Mouse (Mus musculus): ENCODE data around the gene Rptor. TPM values are rescaled to one million over a fixed set of nuclear protein-coding genes. Genes with fewer than 3 reads are reported as not detected.

The Rptor gene
- 30.9 TPM for polyA plus RNA-seq (2017; shearing (Covaris generic))

DNA sequence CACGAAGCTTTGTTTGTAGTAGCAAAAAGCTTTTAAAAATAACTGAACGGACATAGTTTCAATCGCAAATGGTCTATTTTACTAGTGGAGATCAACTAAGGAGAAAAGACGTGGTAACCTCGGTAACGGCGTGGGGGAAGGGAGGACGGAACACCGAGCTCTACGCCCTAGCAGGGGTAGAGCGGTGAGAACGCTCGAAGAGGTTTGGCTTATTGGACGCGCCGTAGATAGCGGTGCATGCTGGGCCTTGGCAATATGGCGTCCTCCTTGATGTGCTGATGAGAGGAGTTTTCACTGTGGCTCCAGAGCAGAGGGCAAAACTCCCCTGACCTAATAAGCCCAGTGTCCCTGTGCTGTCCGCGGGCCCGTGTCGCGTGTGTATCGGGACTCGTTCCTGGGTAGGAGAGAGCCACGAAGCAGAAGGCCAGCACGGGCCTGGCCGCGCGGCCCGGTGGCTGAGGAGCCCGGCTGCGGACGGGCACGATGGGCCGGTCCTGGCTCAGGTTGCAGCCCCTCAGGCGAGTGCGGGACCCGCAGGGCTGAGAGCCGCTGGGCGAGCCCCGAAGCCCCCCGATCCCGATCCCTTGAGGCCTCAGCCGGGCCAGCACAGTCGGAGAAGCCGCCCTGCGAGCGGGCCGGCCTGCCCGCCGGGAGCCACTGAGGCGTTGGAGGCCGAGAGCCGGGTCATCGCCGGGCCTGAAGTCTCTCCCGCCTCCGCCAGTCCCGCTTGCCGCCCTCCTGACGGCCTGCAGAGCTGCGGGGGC, at the start of gene Rptor:
Gene Rptor, plus strand, starts transcription at position 143 of the 764 bp plus-strand sequence.

DNA sequence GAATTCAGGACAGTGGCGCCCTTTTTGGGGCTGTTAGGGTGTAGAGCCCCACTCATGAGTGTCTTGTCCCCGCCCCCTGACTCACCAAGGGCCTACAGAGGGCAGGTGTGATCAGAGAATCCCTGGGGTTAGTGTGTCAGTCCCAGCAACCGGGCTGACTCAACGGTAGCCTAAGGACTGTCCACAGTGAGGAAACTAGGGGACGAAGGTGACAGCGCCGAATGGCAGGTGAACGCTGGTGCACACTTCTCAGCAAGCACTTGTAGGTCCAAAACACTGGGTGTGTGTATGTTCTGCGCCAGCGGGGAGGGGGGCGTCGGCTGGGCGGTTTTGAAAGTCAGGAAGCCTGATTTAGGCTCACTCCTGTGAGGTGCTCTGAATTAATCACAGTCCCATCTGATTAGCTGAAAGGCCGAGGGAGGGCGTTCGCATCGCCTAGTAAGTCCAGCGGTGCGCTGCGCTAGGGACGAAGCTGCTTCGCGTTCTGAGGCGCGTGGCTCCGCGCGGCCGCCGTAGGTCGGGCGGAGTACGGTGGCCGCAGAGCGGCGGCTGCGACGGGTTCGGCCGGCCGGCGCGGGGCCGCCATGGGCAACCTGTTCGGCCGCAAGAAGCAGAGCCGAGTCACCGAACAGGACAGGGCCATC, 310.7 kb downstream of the Rptor start, which contains the start of gene Chmp6:
Gene Chmp6, plus strand, starts transcription at position 151 of the 644 bp plus-strand sequence.

DNA sequence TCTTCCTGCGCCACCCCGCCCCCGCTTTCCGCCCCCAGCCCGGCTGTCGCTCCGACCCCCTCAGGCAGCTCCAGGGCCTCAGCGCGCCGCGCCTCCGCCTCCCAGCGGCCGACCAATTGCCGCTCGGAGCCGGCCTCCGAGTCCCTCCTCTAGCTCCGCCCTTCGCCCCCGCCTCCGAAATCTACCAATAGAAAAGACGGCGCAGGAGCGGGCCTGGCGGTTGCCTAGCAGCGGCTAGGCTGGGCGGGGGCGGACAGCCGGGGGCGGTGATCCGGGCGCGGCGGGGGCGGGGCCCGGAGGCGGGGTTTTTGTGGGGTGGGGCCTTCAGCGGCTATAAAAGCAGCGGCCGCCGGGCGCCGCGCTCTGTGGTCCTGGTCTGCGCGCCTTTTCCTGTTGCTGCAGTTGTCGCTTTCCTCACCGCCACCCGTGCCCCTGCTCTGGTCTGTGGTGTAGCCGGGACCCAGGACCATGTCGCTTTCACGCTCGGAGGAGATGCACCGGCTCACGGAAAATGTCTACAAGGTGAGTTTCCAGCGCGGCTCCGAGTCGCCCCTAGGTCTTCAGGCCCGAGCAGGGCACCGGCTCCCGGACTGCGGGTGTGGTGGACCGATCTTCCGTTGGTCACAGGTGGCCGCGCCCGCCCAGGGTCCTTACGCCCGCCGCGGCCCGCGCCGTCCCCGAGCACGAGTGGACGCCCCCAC, 340.2 kb downstream of the Rptor start, which contains the start of gene Baiap2:
Gene Baiap2, plus strand, starts transcription at position 37 of the 701 bp plus-strand sequence.

Other genes starting within 250 kb of the Rptor start
- 8.1 TPM for gene Sgsh, start 247.4 kb upstream of the Rptor start, polyA plus RNA-seq (2017; shearing (Covaris generic))
- 33.0 TPM for gene Slc26a11, start 247.3 kb upstream of the Rptor start, polyA plus RNA-seq (2017; shearing (Covaris generic))
- gene Rnf213, start 209.8 kb upstream of the Rptor start, polyA plus RNA-seq (2017; shearing (Covaris generic)): 13.9 TPM
- 22.0 TPM for gene Endov, start 111.6 kb upstream of the Rptor start, polyA plus RNA-seq (2017; shearing (Covaris generic))
- gene Nptx1, start 55.2 kb upstream of the Rptor start, polyA plus RNA-seq (2017; shearing (Covaris generic)): 0.12 TPM

Data from naive thymus-derived CD4-positive, alpha-beta T cell, adult 5 months (primary cell).